Mouse (Mus musculus) T-helper 2 cell (primary cell): ENCODE data around the gene Yif1b.

Experiments
- in situ Hi-C: fragments of 300-600 bp; cut with MboI, MseI; formaldehyde crosslinking; loops from one replicate; pipeline ENCODE4 v1.15.1; 2025; ENCODE audit warnings: high pct_unique_total_duplicates

The Yif1b gene

GRCm38 (mm10) chr7:29244732-29245416, 6.7 kb downstream of the Yif1b start:
- in situ Hi-C loops: no loop called here

GRCm38 (mm10) chr7:29246015-29246414, 7.9 kb downstream of the Yif1b start:
- in situ Hi-C loops: no loop called here

GRCm38 (mm10) chr7:29246619-29247313, 8.6 kb downstream of the Yif1b start:
- in situ Hi-C loops: no loop called here

- in situ Hi-C loops: no loop called here
These were observed 9.2 kb downstream of the Yif1b start for GRCm38 (mm10) chr7:29247314-29247700.

GRCm38 (mm10) chr7:29247706-29248105, 9.6 kb downstream of the Yif1b start:
- in situ Hi-C loops: no loop called here

GRCm38 (mm10) chr7:29248261-29248841, 10.2 kb downstream of the Yif1b start, which contains the start of gene 2200002D01Rik:
TSS of gene 2200002D01Rik (minus strand) at chr7:29248466.
- in situ Hi-C loops: no loop called here

- in situ Hi-C loops: no loop called here
These were observed 13.0 kb downstream of the Yif1b start for GRCm38 (mm10) chr7:29251166-29251565.

- in situ Hi-C loops: no loop called here
These were observed 15.7 kb downstream of the Yif1b start for GRCm38 (mm10) chr7:29253842-29254241.

GRCm38 (mm10) chr7:29255875-29256274, 17.7 kb downstream of the Yif1b start:
- in situ Hi-C loops: no loop called here

- in situ Hi-C loops: no loop called here
These were observed 19.2 kb downstream of the Yif1b start for GRCm38 (mm10) chr7:29257368-29257767.

- in situ Hi-C loops: no loop called here
These were observed 21.9 kb downstream of the Yif1b start for GRCm38 (mm10) chr7:29259781-29260730.

- in situ Hi-C loops: no loop called here
These were observed 24.0 kb downstream of the Yif1b start for GRCm38 (mm10) chr7:29262151-29262550.

GRCm38 (mm10) chr7:29263831-29264230, 25.7 kb downstream of the Yif1b start:
- in situ Hi-C loops: no loop called here

- in situ Hi-C loops: no loop called here
These were observed 27.5 kb downstream of the Yif1b start for GRCm38 (mm10) chr7:29265636-29266035.

GRCm38 (mm10) chr7:29266931-29267330, 28.8 kb downstream of the Yif1b start:
- in situ Hi-C loops: no loop called here

- in situ Hi-C loops: no loop called here
These were observed 32.3 kb downstream of the Yif1b start for GRCm38 (mm10) chr7:29270445-29270844.

- in situ Hi-C loops: no loop called here
These were observed 33.7 kb downstream of the Yif1b start for GRCm38 (mm10) chr7:29271687-29272465.

GRCm38 (mm10) chr7:29276715-29277114, 38.6 kb downstream of the Yif1b start:
- in situ Hi-C loops: no loop called here

- in situ Hi-C loops: no loop called here
These were observed 39.4 kb downstream of the Yif1b start for GRCm38 (mm10) chr7:29277510-29277909.

- in situ Hi-C loops: no loop called here
These were observed 41.1 kb downstream of the Yif1b start for GRCm38 (mm10) chr7:29279261-29279660.

GRCm38 (mm10) chr7:29279924-29280323, 41.8 kb downstream of the Yif1b start:
- in situ Hi-C loops: no loop called here
